Mouse (Mus musculus) stomach, embryonic 14.5 days (tissue): ENCODE results near the gene Dpp9. TPM values are rescaled to one million over a fixed set of nuclear protein-coding genes. Genes with fewer than 3 reads are reported as not detected.

Experiments used
- ATAC-seq: fragments of 200-750 bp; cut with Nextera tagmentation; 2 replicates; pipeline ENCODE4 v1.8.0; 2017; ENCODE audit warnings: low read depth, moderate TSS enrichment; ENCODE audit not compliant: insufficient number of reproducible peaks, insufficient read depth, low FRiP score
- H3K27ac ChIP-seq: fragments of 300-500 bp; sonication (generic); 2 replicates; pipeline ENCODE4 v1.5.1; 2014; ENCODE audit warnings: mild to moderate bottlenecking, low read length, moderate library complexity, mixed read lengths
- H3K27me3 ChIP-seq: fragments of 300-500 bp; sonication (generic); 2 replicates; pipeline ENCODE4 v1.6.1; 2014; ENCODE audit warnings: low read length, control low read depth, mixed read lengths; ENCODE audit not compliant: control insufficient read depth, insufficient read depth
- H3K36me3 ChIP-seq: fragments of 300-500 bp; sonication (generic); 2 replicates; pipeline ENCODE4 v1.6.1; 2014; ENCODE audit warnings: mild to moderate bottlenecking, control low read depth, low read length, moderate library complexity, mixed read lengths; ENCODE audit not compliant: control insufficient read depth, insufficient read depth
- H3K4me1 ChIP-seq: fragments of 300-500 bp; sonication (generic); 2 replicates; pipeline ENCODE4 v1.6.1; 2014; ENCODE audit warnings: low read length, control low read depth, mixed read lengths; ENCODE audit not compliant: control insufficient read depth, insufficient read depth
- H3K4me2 ChIP-seq: fragments of 300-500 bp; sonication (generic); replicated peaks from 2 replicates; pipeline ENCODE4 v1.6.1; 2014; ENCODE audit warnings: low read depth, low read length, control low read depth
- H3K4me3 ChIP-seq: fragments of 300-500 bp; sonication (generic); 2 replicates; pipeline ENCODE4 v1.5.1; 2014; ENCODE audit warnings: low read depth, low read length, control low read depth
- H3K9ac ChIP-seq: fragments of 300-500 bp; sonication (generic); replicated peaks from 2 replicates; pipeline ENCODE4 v1.6.1; 2014; ENCODE audit warnings: low read depth, mild to moderate bottlenecking, control low read depth, low read length, moderate library complexity, mixed read lengths
- H3K9me3 ChIP-seq: fragments of 300-500 bp; sonication (generic); 2 replicates; pipeline ENCODE4 v1.6.1; 2016; ENCODE audit warnings: low read depth, low read length, control low read depth; ENCODE audit not compliant: control insufficient read depth
- WGBS: fragments of 180-500 bp; shearing (Covaris S2); extraction: QIAGEN DNeasy Blood & Tissue Kit; methylation state at CpG from one replicate; pipeline ENCODE4 v1.1.7; 2014; 5-methylcytosine and 5-hydroxymethylcytosine counted together
- polyA plus RNA-seq: library from polyadenylated mRNA; unstranded; fragments of >200 nt; fragmentation: Nextera tagmentation; extraction: Ambion mirVana; gene quantifications from 2 replicates; pipeline ENCODE4 v1.2.1, GENCODE M21; 2014

Gene Dpp9
- polyA plus RNA-seq, 1 experiment from 2014 or later: 30.2 TPM

DNA sequence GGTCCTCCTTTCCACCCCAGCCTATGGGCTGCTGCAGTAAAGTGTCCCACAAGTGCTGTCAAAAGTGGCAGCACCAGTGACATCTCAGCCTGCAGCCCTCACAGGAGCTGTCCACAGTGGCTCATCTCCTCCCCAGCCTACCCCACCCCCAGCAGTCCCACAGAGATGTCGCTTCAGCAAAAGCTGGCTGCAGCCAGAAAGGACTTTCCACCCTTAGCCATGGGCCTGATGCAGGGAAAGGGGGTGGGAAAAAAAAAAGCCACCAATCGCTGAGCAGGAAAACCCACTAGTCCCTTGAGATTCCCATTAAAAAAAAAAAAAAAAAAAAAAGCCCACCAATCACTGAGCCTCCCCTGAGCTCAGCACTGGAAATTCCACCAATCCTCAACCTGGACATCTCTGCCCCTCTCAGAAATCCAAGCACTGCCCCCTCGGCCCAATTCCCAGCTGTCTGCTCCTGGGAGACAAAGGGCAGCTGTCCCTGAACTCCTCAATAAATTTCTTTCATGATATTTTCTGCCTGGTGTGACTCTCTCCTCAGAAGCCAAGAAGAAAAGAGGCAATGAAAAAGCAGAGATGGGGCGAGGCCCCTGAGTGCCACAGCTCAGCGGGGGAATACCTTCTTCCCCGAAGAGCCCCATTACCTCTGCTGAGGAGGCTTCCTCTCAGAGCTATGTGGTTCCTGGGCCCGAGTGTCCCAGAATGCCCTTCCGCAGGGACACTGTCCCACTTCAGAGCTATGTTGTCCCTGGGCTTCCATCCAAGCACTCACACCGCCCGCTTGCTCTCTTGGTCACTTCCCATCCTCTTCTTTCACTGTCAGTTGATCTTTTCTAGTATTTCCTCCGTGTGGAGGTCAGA, 33.2 kb downstream of the Dpp9 start:
- peak; percentile 72 for ATAC-seq
- no peaks in the 10 kb centered on the region for H3K27me3 ChIP-seq
- H3K4me2 ChIP-seq: peak overlapping the region; percentile 83; the same call in 1 of the 2 replicates
- no peak overlapping the region for H3K4me3 ChIP-seq
- 32% methylated on average over 11 of the region's 11 CpGs for WGBS
- H3K36me3 ChIP-seq: peaks cover 51% of the 10 kb centered on the region
- H3K9me3 ChIP-seq: no peaks in the 10 kb centered on the region
- H3K4me1 ChIP-seq: peaks cover 15% of the 10 kb centered on the region
- peak overlapping the region; percentile 79 for H3K27ac ChIP-seq
- no peak overlapping the region for H3K9ac ChIP-seq

DNA sequence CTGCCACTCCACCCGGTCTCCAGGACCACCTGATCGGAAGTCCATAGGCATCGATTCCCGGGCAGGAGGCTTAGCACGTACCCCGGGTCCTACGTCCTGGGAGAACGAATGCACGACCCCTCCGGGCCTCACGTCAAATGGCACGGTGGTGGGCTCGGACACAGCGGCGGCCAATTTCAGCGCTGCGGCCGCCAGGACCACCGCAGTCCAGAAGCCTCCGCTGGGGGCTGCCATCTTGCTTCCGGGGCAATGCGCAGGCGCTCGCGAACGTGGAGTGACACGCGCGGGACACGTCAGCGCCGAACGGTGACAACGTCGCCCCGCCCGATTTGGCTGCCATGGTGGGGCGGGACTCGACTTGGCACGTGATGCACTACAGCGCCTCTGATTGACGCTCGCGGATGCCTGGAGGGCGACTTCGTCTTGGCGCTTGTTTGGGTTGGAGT, 35.0 kb downstream of the Dpp9 start, which contains the start of gene Mydgf:
Mydgf (minus strand) TSS at position 263 of the 446 bp plus-strand sequence.
- Histone ChIP-seq H3K27ac (peak within 1 kb of the TSS; percentile 69; the same call in 1 of the 2 replicates), H3K9ac (peak within 1 kb of the TSS; percentile 63), H3K27me3 (no peaks in the 10 kb centered on the region), H3K9me3 (no peaks in the 10 kb centered on the region), H3K4me3 (peak within 1 kb of the TSS; percentile 92), H3K4me2 (peak within 1 kb of the TSS; percentile 83), H3K4me1 (peaks cover 15% of the 10 kb centered on the region), H3K36me3 (peaks cover 45% of the 10 kb centered on the region)
- peak; percentile 89 for ATAC-seq
- under 1% methylated on average over 47 of the region's 47 CpGs for WGBS

DNA sequence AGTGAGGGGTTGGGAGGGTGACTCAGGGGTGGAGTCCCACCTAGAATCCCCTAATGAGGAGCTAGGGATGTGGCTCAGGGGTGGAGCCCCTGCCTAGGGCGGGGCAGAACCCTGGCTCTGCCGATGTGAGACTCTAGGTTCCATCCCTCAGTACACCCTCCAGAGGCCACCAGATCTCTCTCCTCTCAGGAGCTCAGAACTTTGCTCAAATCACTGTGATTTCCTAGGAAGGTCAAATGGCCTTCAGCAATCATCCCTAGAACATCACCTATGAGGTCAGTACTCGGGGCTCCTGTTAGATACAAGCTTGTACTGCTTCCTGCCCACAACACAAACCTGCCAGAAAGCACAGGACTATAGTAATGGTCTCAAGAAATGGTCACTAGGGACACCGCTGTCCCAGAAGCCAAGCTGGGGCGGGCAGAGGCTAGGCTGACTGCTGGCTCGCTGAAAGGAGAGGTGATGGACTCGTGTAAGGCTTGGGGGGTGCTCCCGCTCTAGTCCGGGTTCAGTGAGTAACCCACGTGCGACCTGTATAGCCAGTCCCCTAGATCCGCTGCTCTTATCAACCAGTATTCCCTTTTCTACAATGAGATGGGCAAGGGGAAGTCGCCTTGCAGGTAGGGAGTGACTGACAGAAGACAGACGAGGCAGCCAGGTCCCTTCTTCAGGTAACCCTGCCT, 35.6 kb downstream of the Dpp9 start:
- ATAC-seq: peak; percentile 14; the same call in 1 of the 2 replicates
- peaks cover 41% of the 10 kb centered on the region for H3K36me3 ChIP-seq
- H3K9me3 ChIP-seq: no peaks in the 10 kb centered on the region

DNA sequence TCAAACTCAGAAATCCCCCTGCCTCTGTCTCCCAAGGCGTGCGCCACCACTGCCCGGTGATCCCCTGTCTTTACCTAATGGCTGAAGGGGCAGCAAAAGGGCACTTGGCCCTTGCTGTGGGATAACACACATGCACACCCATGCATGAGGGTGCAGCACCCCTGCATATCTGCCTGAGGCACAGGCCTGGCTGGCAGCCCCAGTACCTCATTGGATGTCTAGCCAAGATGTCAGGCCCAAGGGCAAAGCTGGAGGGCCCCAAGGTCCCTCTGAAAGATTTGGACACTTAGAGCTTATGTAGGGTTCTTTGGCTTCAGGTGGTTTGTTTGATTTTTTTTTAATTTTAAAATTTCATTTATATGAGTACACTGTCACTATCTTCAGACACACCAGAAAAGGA, 43.3 kb downstream of the Dpp9 start:
- no peaks in the 10 kb centered on the region for H3K4me1 ChIP-seq
- ATAC-seq: no peak
- H3K9me3 ChIP-seq: no peaks in the 10 kb centered on the region
- WGBS: 95% methylated on average over 3 of the region's 3 CpGs
- H3K4me2 ChIP-seq: no peak overlapping the region
- peaks cover 27% of the 10 kb centered on the region for H3K36me3 ChIP-seq
- H3K4me3 ChIP-seq: no peak overlapping the region
- no peak overlapping the region for H3K9ac ChIP-seq
- H3K27me3 ChIP-seq: no peaks in the 10 kb centered on the region
- H3K27ac ChIP-seq: no peak overlapping the region

More for the DNA sequence above, 35.6 kb downstream of the Dpp9 start:
- 2% methylated on average over 14 of the region's 14 CpGs for WGBS
- peak overlapping the region; percentile 69; the same call in 1 of the 2 replicates for H3K27ac ChIP-seq
- H3K27me3 ChIP-seq: no peaks in the 10 kb centered on the region
- H3K4me1 ChIP-seq: peaks cover 15% of the 10 kb centered on the region
- H3K4me3 ChIP-seq: peak overlapping the region; percentile 92
- H3K4me2 ChIP-seq: peak overlapping the region; percentile 83
- peak overlapping the region; percentile 63 for H3K9ac ChIP-seq

DNA sequence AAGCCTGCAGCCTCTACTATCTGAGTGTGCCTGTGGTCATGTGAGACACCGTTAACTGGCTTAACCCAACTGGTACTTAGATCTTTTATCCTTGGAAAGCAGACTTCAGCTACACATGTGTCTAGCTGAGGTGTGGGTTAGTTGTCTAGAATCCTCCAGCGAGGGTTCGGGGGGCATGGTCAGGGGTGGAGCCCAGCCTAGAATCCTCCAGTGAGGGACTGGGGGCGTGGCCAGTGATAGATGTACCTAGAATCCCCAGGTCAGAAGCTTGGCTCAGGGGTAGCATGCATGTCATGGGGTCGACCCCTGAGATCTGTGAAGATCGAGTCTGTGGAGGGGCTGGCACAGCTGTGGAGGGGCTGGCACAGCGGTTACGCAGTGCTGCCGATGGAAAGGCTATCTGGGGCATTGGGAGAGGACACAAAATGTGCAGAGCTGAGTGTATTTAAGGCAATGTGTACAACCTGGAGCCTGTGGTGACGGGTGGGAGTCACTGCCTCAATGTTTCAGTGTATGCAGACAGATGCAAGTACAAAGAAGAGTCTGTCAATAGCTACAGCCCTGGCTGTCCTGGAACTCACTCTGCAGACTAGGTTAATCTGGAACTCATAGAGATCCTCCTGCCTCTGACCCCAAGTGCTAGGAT, 45.2 kb downstream of the Dpp9 start:
- H3K27ac ChIP-seq: no peak overlapping the region
- no peaks in the 10 kb centered on the region for H3K27me3 ChIP-seq
- no peak overlapping the region for H3K9ac ChIP-seq
- H3K36me3 ChIP-seq: peaks cover 18% of the 10 kb centered on the region
- no peak overlapping the region for H3K4me2 ChIP-seq
- ATAC-seq: no peak
- WGBS: 49% methylated on average over 10 of the region's 10 CpGs
- H3K9me3 ChIP-seq: no peaks in the 10 kb centered on the region
- H3K4me3 ChIP-seq: no peak overlapping the region
- H3K4me1 ChIP-seq: no peaks in the 10 kb centered on the region

DNA sequence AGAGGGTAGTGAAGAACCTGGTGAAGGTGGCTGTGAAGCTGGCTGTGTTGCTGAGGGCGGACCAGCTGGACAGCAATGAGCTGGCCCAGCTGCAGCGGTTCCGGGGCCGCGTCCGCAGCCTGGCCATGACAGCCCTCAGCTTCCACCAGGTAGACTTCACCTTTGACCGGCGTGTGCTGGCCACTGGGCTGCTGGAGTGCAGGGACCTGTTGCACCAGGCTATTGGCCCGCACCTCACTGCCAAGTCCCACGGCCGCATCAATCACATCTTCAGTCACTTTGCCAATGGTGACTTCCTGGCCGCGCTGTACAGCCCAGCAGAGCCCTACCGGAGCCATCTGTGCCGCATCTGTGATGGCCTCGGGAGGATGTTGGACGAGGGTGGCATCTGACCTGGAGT, 46.8 kb downstream of the Dpp9 start:
- Histone ChIP-seq H3K4me3 (no peak overlapping the region), H3K9me3 (no peaks in the 10 kb centered on the region), H3K9ac (no peak overlapping the region), H3K4me1 (no peaks in the 10 kb centered on the region), H3K4me2 (no peak overlapping the region), H3K36me3 (peaks cover 5% of the 10 kb centered on the region), H3K27me3 (no peaks in the 10 kb centered on the region), H3K27ac (no peak overlapping the region)
- WGBS: 87% methylated on average over 17 of the region's 17 CpGs
- ATAC-seq: no peak

DNA sequence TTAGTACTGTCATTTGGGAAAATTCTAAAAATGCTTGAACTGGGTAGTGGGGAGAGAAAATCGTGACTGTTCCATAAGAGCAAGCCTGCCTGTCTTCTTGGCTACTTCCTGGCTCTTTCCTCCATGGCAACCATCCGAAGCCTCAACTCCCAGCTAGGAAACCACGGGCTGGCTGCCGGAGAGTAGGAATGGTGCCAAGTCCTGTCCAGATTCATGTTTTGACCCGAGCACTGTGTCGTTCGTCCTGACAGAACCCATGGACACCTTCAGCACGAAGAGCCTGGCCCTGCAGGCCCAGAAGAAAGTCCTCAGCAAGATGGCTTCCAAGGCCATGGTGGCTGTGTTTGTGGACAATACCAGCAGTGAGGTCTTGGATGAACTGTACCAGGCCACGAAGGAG, 47.2 kb downstream of the Dpp9 start:
- H3K27me3 ChIP-seq: no peaks in the 10 kb centered on the region
- no peak overlapping the region for H3K4me2 ChIP-seq
- H3K9me3 ChIP-seq: no peaks in the 10 kb centered on the region
- 70% methylated on average over 9 of the region's 9 CpGs for WGBS
- H3K4me3 ChIP-seq: no peak overlapping the region
- no peak for ATAC-seq
- H3K4me1 ChIP-seq: no peaks in the 10 kb centered on the region
- no peak overlapping the region for H3K9ac ChIP-seq
- H3K36me3 ChIP-seq: peaks cover under 1% of the 10 kb centered on the region
- H3K27ac ChIP-seq: no peak overlapping the region

DNA sequence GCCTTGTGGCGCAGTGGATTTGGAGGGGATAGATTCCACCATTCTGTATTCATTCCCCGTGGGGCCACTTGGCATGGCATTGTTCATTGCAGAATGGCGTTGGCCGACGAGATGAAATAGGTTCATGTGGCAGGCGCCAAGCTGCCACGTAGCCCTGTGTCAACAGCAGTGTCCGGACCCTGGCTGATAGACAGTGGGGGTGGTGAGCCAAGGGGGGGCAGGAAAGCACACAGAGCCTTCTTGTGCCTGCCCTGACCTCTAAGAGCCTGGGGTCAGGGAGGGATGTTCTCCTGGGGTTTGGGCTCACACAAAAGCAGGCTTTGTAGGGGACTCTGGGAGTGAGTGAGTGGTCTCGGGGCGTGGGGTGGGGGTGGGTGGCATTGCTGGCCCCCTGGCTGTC, 48.1 kb downstream of the Dpp9 start:
- H3K36me3 ChIP-seq: no peaks in the 10 kb centered on the region; the same call in none of the 2 replicates
- H3K4me2 ChIP-seq: no peak overlapping the region
- no peaks in the 10 kb centered on the region for H3K4me1 ChIP-seq
- 78% methylated on average over 10 of the region's 10 CpGs for WGBS
- no peak overlapping the region for H3K27ac ChIP-seq
- no peak overlapping the region for H3K4me3 ChIP-seq
- no peak overlapping the region for H3K9ac ChIP-seq
- H3K9me3 ChIP-seq: no peaks in the 10 kb centered on the region
- no peaks in the 10 kb centered on the region for H3K27me3 ChIP-seq
- ATAC-seq: no peak
